Mouse (Mus musculus): ENCODE measurements around the gene Tmem239. TPM values are rescaled to one million over a fixed set of nuclear protein-coding genes. Genes with fewer than 3 reads are reported as not detected.

Gene Tmem239
- polyA plus RNA-seq, 1 experiment: not detected

DNA sequence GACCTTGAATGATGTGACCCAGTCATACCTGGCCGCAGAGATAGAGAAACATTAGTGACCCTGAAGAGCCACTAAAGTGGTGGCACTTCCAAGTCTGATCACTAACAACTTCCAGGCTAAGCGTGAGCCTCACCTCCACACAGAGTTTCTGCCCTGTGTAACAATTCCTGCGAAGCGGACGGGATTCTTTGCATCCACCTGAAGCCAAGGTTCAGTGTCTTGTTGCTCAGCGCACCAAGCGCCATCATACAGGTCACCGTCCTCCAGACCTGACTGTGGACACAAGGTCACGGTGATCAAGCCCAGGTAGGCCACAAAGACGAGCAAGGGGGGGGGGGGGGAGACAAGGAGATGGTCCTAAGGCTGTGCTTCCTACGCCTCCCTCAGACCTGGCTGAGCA lies 10.6 kb upstream of the Tmem239 start:
- WGBS: 93% methylated on average over 11 of the region's 11 CpGs
- no peaks in the 10 kb centered on the region; the same call in 1 of the 2 replicates for H3K4me1 ChIP-seq (ENCODE audit: control insufficient read depth, insufficient read depth, insufficient read length)
- peaks cover 8% of the 10 kb centered on the region; the same call in 1 of the 2 replicates for H3K27me3 ChIP-seq (ENCODE audit: control insufficient read depth, insufficient read depth, low read length)
- no peak overlapping the region for H3K27ac ChIP-seq (ENCODE audit: insufficient read depth, low read length)
- no peaks in the 10 kb centered on the region for H3K36me3 ChIP-seq (ENCODE audit: control insufficient read depth, insufficient read depth, low read length)
- TF ChIP-seq CTCF (IDR thresholded peaks at IDR 0.05; ENCODE audit: extremely low read depth, insufficient read depth, insufficient read length, insufficient replicate concordance): no peak
- TF ChIP-seq POLR2A (IDR thresholded peaks at IDR 0.05; ENCODE audit: low read depth, low read length): no peak
- no peak overlapping the region for H3K4me3 ChIP-seq (ENCODE audit: extremely low read depth, insufficient read depth, insufficient read length)
- no peak for DNase-seq (ENCODE audit: low read depth in 1 of 2, low spot score in 2 of 2)

DNA sequence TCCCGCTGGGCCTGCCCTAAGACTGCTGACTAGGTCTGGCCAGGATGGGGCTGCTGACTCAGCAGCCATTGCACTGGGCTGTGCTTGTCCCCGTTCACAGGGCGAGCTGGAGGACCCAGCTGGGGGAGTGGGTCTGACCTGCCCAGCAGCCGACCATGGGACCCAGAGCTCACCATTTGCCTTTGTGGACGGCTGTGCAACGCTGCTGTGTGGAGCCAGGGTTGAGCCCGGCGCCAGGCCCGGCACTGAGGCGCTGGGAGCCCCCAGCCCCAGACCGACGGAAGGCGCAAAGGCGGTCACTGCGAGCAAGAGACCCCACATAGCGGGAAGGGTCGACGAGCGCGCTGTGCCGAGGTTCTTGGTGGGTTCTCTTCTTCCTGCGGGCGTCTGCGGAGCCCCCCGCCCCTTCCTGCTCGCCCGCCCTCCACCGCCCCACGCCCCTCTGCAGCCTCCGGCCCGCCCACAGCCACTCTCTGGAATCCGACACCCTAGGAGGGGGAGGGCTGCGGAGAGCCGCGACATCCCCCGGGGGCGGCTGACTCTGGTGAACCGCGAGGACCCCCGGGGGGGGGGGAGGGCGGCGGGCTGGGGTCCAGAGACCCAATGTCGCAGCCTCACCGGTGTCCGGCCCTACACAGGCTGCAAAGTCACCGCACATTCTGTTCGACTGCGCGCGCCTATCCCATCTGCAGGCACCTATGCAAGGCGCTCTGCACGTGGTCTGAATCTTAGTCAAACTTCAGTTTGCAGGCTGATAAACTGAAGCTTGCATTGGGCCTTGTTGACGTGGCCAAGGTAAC lies 8.9 kb upstream of the Tmem239 start, which contains the start of gene Cpxm1:
Gene Cpxm1, minus strand, starts transcription at position 389 of the 800 bp plus-strand sequence.
- WGBS: 5% methylated on average over 46 of the region's 53 CpGs
- peak within 1 kb of the TSS; percentile 11; the same call in 1 of the 2 replicates for H3K4me3 ChIP-seq (ENCODE audit: extremely low read depth, insufficient read depth, insufficient read length)
- no peaks in the 10 kb centered on the region; the same call in 1 of the 2 replicates for H3K4me1 ChIP-seq (ENCODE audit: control insufficient read depth, insufficient read depth, insufficient read length)
- H3K27me3 ChIP-seq (ENCODE audit: control insufficient read depth, insufficient read depth, low read length): peaks cover 8% of the 10 kb centered on the region; the same call in 1 of the 2 replicates
- no peaks in the 10 kb centered on the region for H3K36me3 ChIP-seq (ENCODE audit: control insufficient read depth, insufficient read depth, low read length)
- TF ChIP-seq POLR2A (IDR thresholded peaks at IDR 0.05; ENCODE audit: low read depth, low read length): no peak
- TF ChIP-seq CTCF (IDR thresholded peaks at IDR 0.05; ENCODE audit: extremely low read depth, insufficient read depth, insufficient read length, insufficient replicate concordance): no peak
- DNase-seq (ENCODE audit: low read depth in 1 of 2, low spot score in 2 of 2): no peak
- no peak within 1 kb of the TSS for H3K27ac ChIP-seq (ENCODE audit: insufficient read depth, low read length)

DNA sequence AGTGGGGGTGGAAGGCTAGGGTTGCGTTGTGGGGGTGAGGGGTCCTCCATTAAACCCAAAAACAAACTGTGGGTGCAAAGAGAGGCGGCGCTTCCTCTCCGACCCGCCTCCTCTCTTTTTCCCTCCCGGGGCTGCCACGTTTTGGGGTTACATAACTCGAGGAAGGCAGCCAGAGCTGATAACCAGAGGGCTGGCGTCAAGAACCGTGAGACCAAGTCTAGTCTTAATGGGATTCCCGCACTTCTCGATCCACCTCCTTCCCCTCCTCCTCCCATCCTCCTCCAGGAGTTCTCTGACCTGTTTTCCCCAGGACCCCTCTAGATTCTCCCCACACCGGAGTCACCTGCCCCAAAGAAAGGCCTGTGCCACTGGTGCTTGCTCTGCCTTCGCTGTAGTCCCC lies 8.2 kb upstream of the Tmem239 start:
- Histone ChIP-seq H3K4me1 (ENCODE audit: control insufficient read depth, insufficient read depth, insufficient read length) (no peaks in the 10 kb centered on the region; the same call in 1 of the 2 replicates), H3K27me3 (ENCODE audit: control insufficient read depth, insufficient read depth, low read length) (peaks cover 8% of the 10 kb centered on the region; the same call in 1 of the 2 replicates), H3K4me3 (ENCODE audit: extremely low read depth, insufficient read depth, insufficient read length) (no peak overlapping the region), H3K27ac (ENCODE audit: insufficient read depth, low read length) (no peak overlapping the region), H3K36me3 (ENCODE audit: control insufficient read depth, insufficient read depth, low read length) (no peaks in the 10 kb centered on the region)
- WGBS: 30% methylated on average over 13 of the region's 14 CpGs
- no peak for DNase-seq (ENCODE audit: low read depth in 1 of 2, low spot score in 2 of 2)
- TF ChIP-seq POLR2A (IDR thresholded peaks at IDR 0.05; ENCODE audit: low read depth, low read length): no peak
- no peak for TF ChIP-seq CTCF (IDR thresholded peaks at IDR 0.05; ENCODE audit: extremely low read depth, insufficient read depth, insufficient read length, insufficient replicate concordance)

DNA sequence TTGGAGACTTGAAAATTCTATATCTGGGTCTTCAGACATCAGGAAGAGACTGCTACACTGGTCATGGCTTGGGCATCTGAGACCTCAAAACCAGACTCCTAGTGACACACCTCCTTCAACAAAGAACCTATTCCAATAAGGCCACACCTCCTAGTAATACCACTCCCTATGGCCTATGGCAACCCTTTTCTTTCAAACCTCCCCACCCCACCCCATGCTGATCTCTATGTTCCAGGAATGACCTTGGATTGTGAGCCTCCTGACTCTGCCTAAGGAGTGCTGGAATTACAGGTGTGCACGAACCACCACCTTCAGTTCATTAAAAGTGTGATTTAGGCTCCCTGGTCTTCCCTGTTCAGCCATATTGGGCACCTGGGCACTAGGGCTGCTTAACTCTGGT lies 6.2 kb upstream of the Tmem239 start:
- H3K4me1 ChIP-seq (ENCODE audit: control insufficient read depth, insufficient read depth, insufficient read length): no peaks in the 10 kb centered on the region; the same call in 1 of the 2 replicates
- DNase-seq (ENCODE audit: low read depth in 1 of 2, low spot score in 2 of 2): no peak
- no peaks in the 10 kb centered on the region for H3K36me3 ChIP-seq (ENCODE audit: control insufficient read depth, insufficient read depth, low read length)
- H3K27ac ChIP-seq (ENCODE audit: insufficient read depth, low read length): no peak overlapping the region
- no peak overlapping the region for H3K4me3 ChIP-seq (ENCODE audit: extremely low read depth, insufficient read depth, insufficient read length)
- peaks cover 8% of the 10 kb centered on the region; the same call in 1 of the 2 replicates for H3K27me3 ChIP-seq (ENCODE audit: control insufficient read depth, insufficient read depth, low read length)
- 90% methylated on average over 1 of the region's 1 CpGs for WGBS
- TF ChIP-seq CTCF (IDR thresholded peaks at IDR 0.05; ENCODE audit: extremely low read depth, insufficient read depth, insufficient read length, insufficient replicate concordance) (no peak), POLR2A (IDR thresholded peaks at IDR 0.05; ENCODE audit: low read depth, low read length) (no peak)

DNA sequence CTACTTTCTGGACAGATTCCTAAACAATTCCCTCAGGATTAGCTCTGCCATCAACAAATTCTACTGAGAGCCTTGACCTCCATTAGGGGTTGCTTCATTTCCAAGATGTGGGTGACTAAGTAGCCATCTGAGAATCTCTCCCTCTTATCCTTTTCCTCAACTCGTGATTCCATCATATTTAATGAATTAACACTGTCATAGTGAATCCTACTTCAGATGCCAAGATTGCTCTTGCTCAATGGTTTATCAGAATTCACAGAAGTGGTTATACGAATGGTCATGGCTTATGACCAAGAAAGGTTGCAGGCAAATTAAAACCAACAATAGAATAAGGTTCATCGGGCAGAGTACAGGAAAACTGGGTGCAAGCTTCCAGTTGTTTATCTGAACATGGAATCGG lies 4.4 kb upstream of the Tmem239 start:
- Histone ChIP-seq H3K4me1 (ENCODE audit: control insufficient read depth, insufficient read depth, insufficient read length) (no peaks in the 10 kb centered on the region; the same call in 1 of the 2 replicates), H3K27me3 (ENCODE audit: control insufficient read depth, insufficient read depth, low read length) (peaks cover 8% of the 10 kb centered on the region; the same call in 1 of the 2 replicates), H3K4me3 (ENCODE audit: extremely low read depth, insufficient read depth, insufficient read length) (no peak overlapping the region), H3K36me3 (ENCODE audit: control insufficient read depth, insufficient read depth, low read length) (no peaks in the 10 kb centered on the region), H3K27ac (ENCODE audit: insufficient read depth, low read length) (no peak overlapping the region)
- no peak for DNase-seq (ENCODE audit: low read depth in 1 of 2, low spot score in 2 of 2)
- TF ChIP-seq CTCF (IDR thresholded peaks at IDR 0.05; ENCODE audit: extremely low read depth, insufficient read depth, insufficient read length, insufficient replicate concordance): no peak
- TF ChIP-seq POLR2A (IDR thresholded peaks at IDR 0.05; ENCODE audit: low read depth, low read length): no peak
- WGBS: 85% methylated on average over 4 of the region's 4 CpGs

DNA sequence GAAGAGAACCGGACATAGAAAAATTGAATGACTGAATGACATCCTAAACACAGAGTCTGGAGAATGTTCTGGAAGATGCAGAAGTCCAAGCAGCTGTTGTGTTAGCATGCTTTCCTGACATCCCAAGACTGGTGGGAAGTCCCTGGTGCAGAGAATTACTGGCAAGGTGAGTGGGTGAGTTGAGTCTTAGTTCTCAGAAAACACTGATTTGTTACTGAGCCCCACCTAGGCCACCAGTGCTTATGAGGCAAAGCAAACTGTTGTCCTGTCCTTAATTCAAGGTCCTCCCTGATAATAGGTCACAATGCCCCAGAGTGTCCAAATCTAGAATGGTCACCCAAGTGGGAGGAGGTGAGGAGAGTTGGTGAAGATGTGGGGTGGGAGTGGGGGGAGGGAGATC lies 1.3 kb upstream of the Tmem239 start, which contains the start of the genes Gm28372 and 1700020A23Rik:
Gene Gm28372, plus strand, starts transcription at position 301 of the 400 bp plus-strand sequence.
Gene 1700020A23Rik, plus strand, starts transcription at position 321 of the 400 bp plus-strand sequence.
- no peak for DNase-seq (ENCODE audit: low read depth in 1 of 2, low spot score in 2 of 2)
- TF ChIP-seq CTCF (IDR thresholded peaks at IDR 0.05; ENCODE audit: extremely low read depth, insufficient read depth, insufficient read length, insufficient replicate concordance) (no peak), POLR2A (IDR thresholded peaks at IDR 0.05; ENCODE audit: low read depth, low read length) (no peak)
- WGBS: 89% methylated on average over 1 of the region's 1 CpGs
- no peaks in the 10 kb centered on the region for H3K4me1 ChIP-seq (ENCODE audit: control insufficient read depth, insufficient read depth, insufficient read length)
- no peak within 1 kb of the TSS for H3K4me3 ChIP-seq (ENCODE audit: extremely low read depth, insufficient read depth, insufficient read length)
- H3K27me3 ChIP-seq (ENCODE audit: control insufficient read depth, insufficient read depth, low read length): no peaks in the 10 kb centered on the region
- no peak within 1 kb of the TSS for H3K27ac ChIP-seq (ENCODE audit: insufficient read depth, low read length)
- H3K36me3 ChIP-seq (ENCODE audit: control insufficient read depth, insufficient read depth, low read length): no peaks in the 10 kb centered on the region

All from spleen, adult 2 months (tissue).